Mouse (Mus musculus) lung, adult 2 months (tissue): Measurements from ENCODE around the gene Dtx1. TPM values are rescaled to one million over a fixed set of nuclear protein-coding genes. Genes with fewer than 3 reads are reported as not detected.
A peak's percentile ranks its signal among the peaks of the same experiment; 100 is the strongest.

ENCODE experiments used
- DNase-seq: peaks from one replicate; pipeline ENCODE4 v3.0.0; 2022
- H3K4me1 ChIP-seq: fragments of 200-500 bp; 2 replicates; pipeline ENCODE4 v1.6.1; 2011; ENCODE audit warnings: low read length; ENCODE audit not compliant: control insufficient read depth, insufficient read depth
- H3K4me3 ChIP-seq: fragments of 200-500 bp; replicated peaks from 2 replicates; pipeline ENCODE3; 2011; ENCODE audit warnings: low read depth, mild to moderate bottlenecking, control low read depth, low read length; ENCODE audit errors: extremely low read depth
- CTCF ChIP-seq: fragments of 200-500 bp; IDR thresholded peaks from 2 replicates; pipeline ENCODE4 v1.5.1; 2011; ENCODE audit warnings: mild to moderate bottlenecking, low read length, control low read depth; ENCODE audit not compliant: insufficient read depth
- POLR2A ChIP-seq: fragments of 200-500 bp; IDR thresholded peaks from 2 replicates; pipeline ENCODE4 v1.6.1; 2011; ENCODE audit warnings: low read depth, mild to moderate bottlenecking, control low read depth, low read length, borderline replicate concordance; ENCODE audit errors: extremely low read depth
- WGBS: fragments of 180-500 bp; shearing (Covaris S2); methylation state at CpG from one replicate; pipeline ENCODE4 v1.1.7; 2018; 5-methylcytosine and 5-hydroxymethylcytosine counted together
- polyA plus RNA-seq: library from polyadenylated mRNA; depleted of rRNA; stranded (reverse); fragments of >200 nt; gene quantifications from 2 replicates; pipeline ENCODE4 v1.2.3, GENCODE M21; 2012

Gene Dtx1
- polyA plus RNA-seq, 1 experiment: 6.1 TPM

DNA sequence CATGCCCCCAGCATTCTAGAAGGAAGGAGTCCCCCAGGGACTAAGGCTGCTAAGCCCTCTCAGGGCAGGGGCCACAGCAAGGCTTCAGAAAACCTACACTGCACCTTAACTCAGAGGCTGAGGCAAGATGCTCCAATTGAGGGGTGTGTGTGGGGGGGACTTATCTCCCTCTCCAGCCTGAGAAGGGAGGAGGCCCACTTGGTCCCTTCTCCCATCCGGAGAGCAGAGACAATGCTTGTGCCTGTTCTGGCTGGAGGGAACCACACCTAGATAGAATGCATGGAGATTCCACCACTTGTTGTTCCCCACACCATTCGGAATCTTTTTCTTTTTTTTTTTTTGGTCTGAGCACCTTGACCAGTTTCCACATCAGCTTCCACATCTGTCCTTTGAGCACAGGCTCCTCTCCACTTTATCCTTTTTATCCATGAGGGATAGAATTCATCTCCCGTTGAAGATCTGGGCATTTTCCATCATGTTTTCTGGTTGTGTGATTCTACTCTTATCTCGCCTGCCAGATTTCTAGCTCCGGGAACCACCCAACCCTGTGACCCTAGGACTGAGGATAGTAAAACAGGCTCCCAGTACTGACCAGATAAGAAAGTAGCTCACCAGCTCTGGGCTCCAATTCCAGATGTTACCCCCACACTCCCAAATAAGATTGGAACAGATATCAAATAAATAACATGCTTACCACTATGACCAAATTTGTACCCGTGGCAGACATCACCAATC, 24.8 kb downstream of the Dtx1 start:
- no peaks in the 10 kb centered on the region for H3K4me1 ChIP-seq
- no peak overlapping the region for H3K4me3 ChIP-seq
- no peak for DNase-seq

DNA sequence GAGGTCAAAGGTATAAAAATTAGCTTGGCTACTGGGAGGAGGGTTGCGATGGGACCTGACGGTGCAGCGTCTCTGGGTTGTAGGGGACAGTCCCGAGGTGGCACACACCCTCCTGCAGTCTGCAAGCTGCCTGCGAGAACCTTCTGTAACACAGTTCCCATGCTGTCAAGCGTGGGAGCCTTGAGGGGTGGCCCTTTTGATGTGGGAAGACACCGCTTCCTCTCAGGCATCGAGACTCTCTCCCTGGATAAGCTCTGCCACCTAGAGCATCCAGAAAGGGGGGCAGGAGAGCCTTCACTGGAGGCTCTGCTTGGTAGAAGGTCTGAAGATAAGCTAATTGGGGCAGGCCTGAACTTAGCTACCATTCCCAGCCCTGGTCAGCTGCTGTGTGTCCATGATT, 26.0 kb downstream of the Dtx1 start:
- no peak for DNase-seq
- Histone ChIP-seq H3K4me1 (no peaks in the 10 kb centered on the region), H3K4me3 (no peak overlapping the region)
- TF ChIP-seq CTCF (no peak), POLR2A (no peak)
- 63% methylated on average over 8 of the region's 8 CpGs for WGBS

More for the DNA sequence above, 24.8 kb downstream of the Dtx1 start:
- TF ChIP-seq POLR2A (no peak), CTCF (no peak)
- WGBS: 62% methylated on average over 6 of the region's 6 CpGs

DNA sequence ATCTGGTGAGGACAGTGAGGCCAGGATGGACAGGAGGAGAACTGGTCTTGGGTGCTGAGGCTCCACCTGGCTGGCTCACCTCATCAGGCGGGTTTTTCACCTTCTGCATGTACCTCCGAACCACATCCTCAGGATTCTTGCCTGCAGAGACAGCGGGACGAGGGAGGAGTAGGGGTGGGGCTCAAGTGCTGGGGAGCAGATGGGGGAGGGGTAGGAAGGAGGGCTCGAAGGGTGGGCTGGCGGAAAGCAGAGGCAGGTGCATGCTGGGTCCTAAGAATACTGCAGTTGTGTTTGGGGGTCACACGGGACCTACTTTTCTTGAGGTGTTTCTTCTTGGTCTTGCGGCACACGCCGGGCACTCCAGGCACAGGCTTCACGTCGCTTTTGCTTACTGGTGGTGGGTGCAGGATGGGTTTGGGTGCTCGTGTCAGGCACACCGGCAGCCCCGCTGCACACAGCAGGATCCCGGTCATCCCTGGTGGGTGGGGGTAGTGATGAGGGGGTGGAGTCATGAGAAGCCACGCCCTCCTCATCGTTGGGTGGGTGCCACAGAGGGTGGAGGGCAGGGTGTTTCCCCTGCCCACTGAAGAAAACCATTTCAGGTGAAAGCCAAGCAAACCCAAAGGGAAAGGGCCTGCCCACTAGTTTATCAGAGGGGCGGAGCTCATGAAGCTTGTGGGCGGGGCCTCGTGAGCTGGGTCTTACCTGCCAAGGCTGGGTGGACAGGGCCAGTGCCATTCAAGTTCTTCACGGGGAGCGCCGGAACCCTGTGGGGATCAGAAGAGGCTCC, 28.6 kb downstream of the Dtx1 start:
- WGBS: 14% methylated on average over 24 of the region's 24 CpGs
- no peak for TF ChIP-seq CTCF
- no peak for TF ChIP-seq POLR2A
- DNase-seq: no peak
- H3K4me3 ChIP-seq: no peak overlapping the region
- H3K4me1 ChIP-seq: no peaks in the 10 kb centered on the region

DNA sequence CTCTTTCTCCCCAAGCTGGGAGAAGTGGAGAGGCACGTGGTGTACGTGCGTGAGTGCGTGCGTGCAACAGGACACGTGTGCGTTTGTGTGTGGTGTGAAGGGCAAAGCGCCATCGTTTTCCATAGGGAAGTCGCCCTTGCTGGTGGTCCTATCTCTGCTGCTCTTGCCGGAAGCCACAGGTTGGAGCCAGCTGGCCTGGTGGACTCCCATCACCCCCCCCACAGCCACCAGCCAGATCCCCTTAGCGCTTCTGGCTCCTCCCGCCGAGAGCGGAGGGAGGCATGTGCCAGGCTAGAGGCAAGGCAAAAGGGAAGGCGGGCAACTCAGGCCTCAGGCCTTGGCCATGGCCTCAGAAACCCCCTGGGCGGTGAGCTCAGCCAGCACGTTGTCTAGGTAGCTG, 30.8 kb downstream of the Dtx1 start:
- TF ChIP-seq CTCF: no peak
- TF ChIP-seq POLR2A: no peak
- no peak for DNase-seq
- no peak overlapping the region for H3K4me3 ChIP-seq
- no peaks in the 10 kb centered on the region for H3K4me1 ChIP-seq
- WGBS: 85% methylated on average over 18 of the region's 18 CpGs

DNA sequence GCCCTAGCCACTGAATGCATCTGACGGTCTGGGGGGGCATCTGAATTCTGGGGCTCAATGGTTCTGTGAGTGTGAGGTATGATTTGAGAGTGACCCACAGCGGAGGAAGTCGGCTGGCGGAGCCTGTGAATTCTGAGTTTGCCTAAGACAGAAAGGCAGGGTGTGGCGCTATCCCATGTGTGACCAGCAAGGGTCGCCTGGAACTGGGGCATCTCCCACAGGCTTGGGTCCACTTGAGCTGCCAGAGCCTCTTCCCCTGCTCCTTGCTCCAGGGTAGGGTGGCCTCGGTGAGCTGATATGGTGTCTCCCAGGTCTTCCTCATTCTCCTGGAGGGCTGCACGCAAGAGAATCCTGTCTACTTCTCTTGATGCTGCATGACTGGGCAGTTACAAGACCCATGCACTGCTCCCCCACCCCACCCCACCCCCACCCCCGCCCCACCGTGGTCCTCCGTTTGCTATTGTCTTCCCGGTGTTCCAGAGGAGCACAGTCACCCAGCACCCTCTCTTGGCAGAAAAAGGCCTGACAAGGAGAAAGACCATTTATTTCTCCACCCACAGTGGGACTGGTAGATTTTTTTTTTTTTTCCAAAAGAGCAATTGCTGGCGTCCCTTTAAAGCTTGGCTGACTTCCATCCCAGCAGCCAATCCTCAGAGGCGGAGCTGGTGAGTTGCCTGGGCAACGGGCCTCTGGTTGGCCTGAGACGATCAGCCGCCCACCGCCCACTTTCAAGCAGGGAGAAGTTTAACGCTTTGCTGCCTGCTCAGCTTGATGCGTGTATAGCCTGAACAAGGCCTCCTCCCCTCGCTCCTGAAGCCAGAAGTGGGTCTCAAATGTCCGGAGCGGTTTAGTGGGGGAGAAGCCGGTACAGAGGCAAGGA, 31.8 kb downstream of the Dtx1 start:
- DNase-seq: peak; percentile 9
- Histone ChIP-seq H3K4me3 (no peak overlapping the region), H3K4me1 (no peaks in the 10 kb centered on the region)
- TF ChIP-seq POLR2A: no peak
- TF ChIP-seq CTCF: peak; percentile 30; the same call in 1 of the 2 replicates
- 6% methylated on average over 24 of the region's 24 CpGs for WGBS

DNA sequence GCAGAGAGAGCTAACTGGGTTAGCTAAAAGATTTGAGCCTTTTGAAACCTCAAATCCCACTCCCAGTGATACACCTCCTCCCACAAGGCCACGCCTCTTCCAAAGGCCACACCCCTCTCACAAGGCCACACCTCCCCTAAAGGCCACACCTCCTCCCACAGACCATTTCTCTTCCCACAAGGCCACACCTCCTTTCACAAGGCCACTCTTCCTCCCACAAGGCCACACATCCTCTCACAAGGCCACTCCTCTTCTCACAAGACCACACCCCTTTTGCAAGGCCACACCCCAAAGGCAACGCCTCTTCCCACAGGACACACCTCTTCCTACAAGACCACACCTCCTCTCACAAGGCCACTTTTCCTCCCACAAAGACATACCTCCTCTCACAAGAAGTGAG, 34.2 kb downstream of the Dtx1 start:
- TF ChIP-seq CTCF (no peak), POLR2A (no peak)
- Histone ChIP-seq H3K4me1 (no peaks in the 10 kb centered on the region), H3K4me3 (no peak overlapping the region)
- 23% methylated on average over 2 of the region's 2 CpGs for WGBS
- DNase-seq: no peak

DNA sequence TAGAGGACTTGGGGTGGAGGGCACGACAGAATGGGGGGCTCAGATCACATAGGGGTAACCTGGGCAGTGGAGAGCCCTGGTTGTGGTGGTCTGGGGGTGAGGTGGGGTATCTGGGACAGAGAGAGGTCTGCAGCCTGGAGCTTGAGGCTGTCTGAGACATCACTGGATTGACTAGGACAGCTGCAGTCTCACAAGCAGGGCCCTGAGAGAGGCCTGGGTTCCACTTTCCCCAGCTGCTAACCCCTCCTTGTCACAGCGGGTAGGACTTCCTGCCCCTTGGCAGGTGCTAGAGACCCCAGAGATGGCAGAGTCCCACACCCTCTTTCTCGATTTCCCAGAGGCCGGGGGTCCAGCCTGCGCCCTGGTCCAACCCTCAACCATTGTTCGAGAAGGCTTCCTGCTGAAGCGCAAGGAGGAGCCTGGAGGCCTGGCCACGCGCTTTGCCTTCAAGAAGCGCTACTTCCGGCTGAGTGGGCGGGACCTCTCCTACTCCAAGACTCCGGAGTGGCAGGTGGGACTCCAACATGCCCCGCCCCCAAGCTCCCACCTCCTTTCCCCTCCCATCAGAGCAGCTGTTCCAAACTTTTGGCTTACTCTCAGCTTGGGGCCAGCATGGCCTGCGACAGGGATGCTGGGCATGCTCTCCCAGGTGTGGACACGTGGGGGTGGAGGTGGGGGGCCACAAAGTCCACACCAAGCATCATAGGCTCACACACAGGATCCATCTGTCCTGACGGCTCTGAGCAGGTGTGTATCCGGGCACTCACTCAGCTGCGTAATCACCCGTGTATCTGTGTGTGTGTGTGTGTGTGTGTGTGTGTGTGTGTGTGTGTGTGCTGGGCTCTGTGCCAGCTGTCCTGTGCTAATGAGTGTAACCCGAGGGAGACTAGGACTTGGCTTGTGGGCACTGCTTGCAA, 37.2 kb downstream of the Dtx1 start:
- TF ChIP-seq POLR2A (no peak), CTCF (no peak)
- no peak overlapping the region for H3K4me3 ChIP-seq
- WGBS: 22% methylated on average over 21 of the region's 21 CpGs
- no peaks in the 10 kb centered on the region for H3K4me1 ChIP-seq
- no peak for DNase-seq

DNA sequence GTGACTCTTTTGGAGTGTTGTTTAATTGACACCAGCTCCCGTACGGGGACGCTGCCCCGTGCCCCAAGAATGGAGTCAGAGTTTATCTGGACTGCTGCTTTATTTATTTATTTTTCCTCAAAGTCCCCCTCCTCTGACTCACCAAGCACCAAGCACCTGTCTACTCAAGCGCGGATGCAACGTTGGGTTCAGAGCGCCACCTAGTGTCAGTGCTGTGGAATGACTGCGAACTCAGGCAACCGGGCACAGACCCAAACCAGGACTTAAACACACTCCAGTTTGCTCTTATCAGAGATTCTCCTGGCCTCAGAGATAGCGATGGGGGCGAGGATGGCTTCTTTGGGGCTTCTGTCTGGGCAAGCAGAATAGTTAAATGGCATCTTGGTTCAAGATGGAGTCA, 38.1 kb downstream of the Dtx1 start:
- 5% methylated on average over 12 of the region's 12 CpGs for WGBS
- DNase-seq: peak; percentile 57
- Histone ChIP-seq H3K4me3 (no peak overlapping the region), H3K4me1 (no peaks in the 10 kb centered on the region)
- peak; percentile 97 for TF ChIP-seq CTCF
- TF ChIP-seq POLR2A: no peak
